Mouse (Mus musculus) embryonic facial prominence, embryonic 13.5 days (tissue): ENCODE results near the gene Gpnmb. TPM values are rescaled to one million over a fixed set of nuclear protein-coding genes. Genes with fewer than 3 reads are reported as not detected.

Experiments
- ATAC-seq: fragments of 200-750 bp; cut with Nextera tagmentation; 2 replicates; pipeline ENCODE4 v1.8.0; 2017; ENCODE audit warnings: low read depth; ENCODE audit not compliant: insufficient number of reproducible peaks, insufficient read depth, low FRiP score, low TSS enrichment
- H3K27ac ChIP-seq: fragments of 300-500 bp; sonication (generic); 2 replicates; pipeline ENCODE4 v1.5.1; 2015; ENCODE audit warnings: moderate library complexity, mild to moderate bottlenecking, inconsistent platforms
- H3K27me3 ChIP-seq: fragments of 300-500 bp; sonication (generic); 2 replicates; pipeline ENCODE4 v1.6.1; 2015; ENCODE audit warnings: mild to moderate bottlenecking, inconsistent platforms
- H3K36me3 ChIP-seq: fragments of 300-500 bp; sonication (generic); 2 replicates; pipeline ENCODE4 v1.6.1; 2015; ENCODE audit warnings: mild to moderate bottlenecking, inconsistent platforms
- H3K4me1 ChIP-seq: fragments of 300-500 bp; sonication (generic); 2 replicates; pipeline ENCODE4 v1.6.1; 2015; ENCODE audit warnings: inconsistent platforms
- H3K4me2 ChIP-seq: fragments of 300-500 bp; sonication (generic); 2 replicates; pipeline ENCODE4 v1.6.1; 2015; ENCODE audit warnings: moderate library complexity, mild to moderate bottlenecking, inconsistent platforms
- H3K4me3 ChIP-seq: fragments of 300-500 bp; sonication (generic); 2 replicates; pipeline ENCODE4 v1.5.1; 2015; ENCODE audit warnings: mild to moderate bottlenecking, inconsistent platforms
- H3K9ac ChIP-seq: fragments of 300-500 bp; sonication (generic); 2 replicates; pipeline ENCODE4 v1.6.1; 2015; ENCODE audit warnings: mild to moderate bottlenecking, inconsistent platforms
- H3K9me3 ChIP-seq: fragments of 300-500 bp; sonication (generic); 2 replicates; pipeline ENCODE4 v1.6.1; 2016; ENCODE audit warnings: inconsistent platforms
- WGBS: fragments of 180-500 bp; shearing (Covaris S2); methylation state at CpG from one replicate; pipeline ENCODE4 v1.1.7; 2015; ENCODE audit warnings: mixed read lengths; 5-methylcytosine and 5-hydroxymethylcytosine counted together
- polyA plus RNA-seq: library from polyadenylated mRNA; unstranded; fragments of >200 nt; fragmentation: Nextera tagmentation; extraction: Ambion mirVana; gene quantifications from 2 replicates; pipeline ENCODE4 v1.2.1, GENCODE M21; 2015

Gene Gpnmb
- polyA plus RNA-seq, 1 experiment from 2014 or later: 1.4 TPM

DNA sequence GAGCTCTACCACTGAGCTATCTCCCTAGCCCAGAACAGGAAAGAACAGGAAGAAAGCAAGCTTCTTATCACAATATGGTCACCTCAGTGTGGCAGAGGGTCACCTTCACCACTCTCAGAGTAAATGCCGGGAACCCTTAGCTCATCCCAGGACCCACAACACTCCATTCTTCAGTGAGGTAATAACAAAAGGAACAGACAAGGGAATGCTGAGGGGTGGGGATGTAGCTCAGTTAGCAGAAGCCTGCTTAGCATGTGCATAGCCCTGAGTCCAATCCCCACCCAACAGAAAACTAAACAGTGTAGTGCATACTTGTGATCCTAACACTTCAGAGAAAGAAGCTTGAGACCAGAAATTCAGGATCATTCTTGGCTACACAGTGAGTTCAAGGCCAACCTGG lies 62.7 kb downstream of the Gpnmb start:
- Histone ChIP-seq H3K9me3 (no peaks in the 10 kb centered on the region), H3K4me1 (peaks cover 18% of the 10 kb centered on the region), H3K9ac (no peak overlapping the region), H3K27ac (no peak overlapping the region), H3K4me2 (no peak overlapping the region), H3K36me3 (peaks cover 62% of the 10 kb centered on the region), H3K27me3 (no peaks in the 10 kb centered on the region), H3K4me3 (no peak overlapping the region)
- ATAC-seq: no peak
- WGBS: 89% methylated on average over 1 of the region's 1 CpGs

DNA sequence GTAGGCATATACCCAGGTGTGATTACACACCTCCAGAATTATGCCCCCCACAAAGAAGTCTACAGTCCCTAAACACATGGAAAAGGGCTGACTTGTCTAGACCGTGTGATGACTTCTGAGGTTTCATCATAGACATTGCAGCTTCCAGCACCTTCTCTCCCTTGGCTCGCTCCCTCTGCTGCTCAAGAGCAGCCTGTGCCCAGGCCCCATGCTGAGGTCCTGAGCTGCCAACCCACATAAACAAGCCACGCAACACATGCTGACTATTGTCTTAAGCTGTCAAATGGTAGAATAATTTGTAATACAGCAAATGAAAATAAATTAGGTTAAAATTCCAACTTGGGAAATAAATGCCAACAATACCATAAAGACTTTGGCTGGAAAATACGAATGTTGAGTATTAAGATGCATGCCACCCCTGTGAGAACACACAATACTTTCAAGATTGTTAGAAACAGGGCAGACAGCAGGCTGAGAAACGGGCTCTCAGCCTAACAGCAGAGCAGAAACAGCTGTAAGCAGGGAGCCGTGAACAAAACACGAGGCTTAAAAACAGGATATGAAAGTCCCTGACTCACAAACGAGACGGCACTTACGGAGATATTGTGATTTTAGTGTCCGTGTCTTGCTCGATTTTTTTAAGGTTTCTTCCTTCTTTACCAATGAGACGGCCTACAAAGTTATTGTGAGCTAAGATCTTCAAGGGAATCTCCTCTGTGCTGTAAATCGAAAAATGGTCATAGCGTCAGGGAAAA lies 70.6 kb downstream of the Gpnmb start:
- Histone ChIP-seq H3K27me3 (no peaks in the 10 kb centered on the region), H3K4me3 (no peak overlapping the region), H3K9me3 (no peaks in the 10 kb centered on the region), H3K36me3 (peaks cover 82% of the 10 kb centered on the region), H3K4me1 (0 out of 2 replicates have a peak, but pooled peaks cover 6% of the 10 kb centered on the region), H3K27ac (no peak overlapping the region), H3K4me2 (no peak overlapping the region), H3K9ac (no peak overlapping the region)
- 88% methylated on average over 15 of the region's 15 CpGs for WGBS
- ATAC-seq: no peak

DNA sequence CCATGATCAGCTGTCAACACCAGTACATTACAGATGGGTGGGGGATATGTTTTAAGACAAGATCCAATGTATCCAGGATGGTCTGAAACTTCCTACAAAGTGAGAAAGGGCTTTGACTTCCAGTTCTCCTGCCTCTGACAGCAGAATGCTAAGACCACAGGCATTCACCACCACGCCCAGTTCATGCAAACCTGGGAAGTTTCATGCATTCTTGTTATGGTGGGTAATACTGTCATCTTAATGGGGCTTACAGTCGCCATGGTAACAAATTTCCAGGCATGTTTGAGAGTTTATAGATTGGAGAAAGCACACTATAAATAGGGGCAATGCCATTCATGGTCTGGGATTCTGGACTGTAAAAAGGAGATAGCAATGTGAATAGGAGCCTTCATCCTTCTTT lies 72.8 kb downstream of the Gpnmb start:
- Histone ChIP-seq H3K4me3 (no peak overlapping the region), H3K27ac (no peak overlapping the region), H3K9me3 (no peaks in the 10 kb centered on the region), H3K4me1 (peaks cover 10% of the 10 kb centered on the region; the same call in 1 of the 2 replicates), H3K27me3 (no peaks in the 10 kb centered on the region), H3K4me2 (no peak overlapping the region), H3K36me3 (peaks cover 64% of the 10 kb centered on the region), H3K9ac (no peak overlapping the region)
- 74% methylated on average over 2 of the region's 2 CpGs for WGBS
- no peak for ATAC-seq

DNA sequence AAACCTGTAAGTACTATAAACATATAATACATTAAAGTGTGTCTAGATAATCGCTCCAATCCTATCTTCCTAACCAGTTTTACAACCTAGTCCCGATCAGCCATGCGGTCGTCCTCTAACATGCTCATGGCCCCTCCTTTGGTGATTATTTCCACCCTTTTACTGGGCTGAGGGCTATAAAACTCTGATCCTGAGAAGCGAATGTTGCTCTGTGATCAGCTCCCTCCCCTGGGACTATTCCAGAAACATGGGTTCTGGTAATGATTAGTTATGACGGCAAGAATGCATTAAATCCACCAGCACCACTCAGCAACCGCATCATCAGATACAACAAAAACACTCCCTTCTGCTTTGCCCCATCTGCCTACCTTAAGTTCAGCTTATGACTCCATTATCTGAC lies 77.5 kb downstream of the Gpnmb start:
- peaks cover 56% of the 10 kb centered on the region for H3K36me3 ChIP-seq
- H3K27me3 ChIP-seq: no peaks in the 10 kb centered on the region
- WGBS: 50% methylated on average over 7 of the region's 7 CpGs
- H3K4me1 ChIP-seq: peaks cover 14% of the 10 kb centered on the region; the same call in 1 of the 2 replicates
- H3K9ac ChIP-seq: no peak overlapping the region
- no peak overlapping the region for H3K4me3 ChIP-seq
- no peak overlapping the region for H3K27ac ChIP-seq
- H3K9me3 ChIP-seq: no peaks in the 10 kb centered on the region
- no peak overlapping the region for H3K4me2 ChIP-seq
- ATAC-seq: no peak

DNA sequence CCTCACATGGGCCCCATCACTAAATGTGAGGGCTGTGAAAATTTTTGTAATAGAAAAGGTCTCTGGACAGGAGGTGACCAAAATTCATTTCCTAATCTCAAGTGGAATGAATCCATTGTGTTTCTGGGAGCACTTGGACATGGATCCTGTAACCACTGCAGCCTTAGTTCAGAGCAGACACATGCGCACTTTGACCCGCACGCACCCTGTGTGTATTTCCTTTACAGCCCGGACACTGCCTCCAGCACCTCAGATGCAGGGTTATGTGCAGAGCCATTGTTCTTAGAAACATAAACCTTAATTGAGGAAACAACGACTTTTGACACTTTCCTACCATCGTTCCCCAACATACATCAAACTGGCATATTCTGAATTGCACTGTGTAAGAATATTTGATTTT lies 78.1 kb downstream of the Gpnmb start:
- peaks cover 50% of the 10 kb centered on the region for H3K36me3 ChIP-seq
- no peaks in the 10 kb centered on the region for H3K9me3 ChIP-seq
- no peak overlapping the region for H3K4me3 ChIP-seq
- H3K4me2 ChIP-seq: no peak overlapping the region
- no peaks in the 10 kb centered on the region for H3K27me3 ChIP-seq
- H3K9ac ChIP-seq: no peak overlapping the region
- no peak for ATAC-seq
- 83% methylated on average over 6 of the region's 6 CpGs for WGBS
- H3K4me1 ChIP-seq: peaks cover 13% of the 10 kb centered on the region
- no peak overlapping the region for H3K27ac ChIP-seq

DNA sequence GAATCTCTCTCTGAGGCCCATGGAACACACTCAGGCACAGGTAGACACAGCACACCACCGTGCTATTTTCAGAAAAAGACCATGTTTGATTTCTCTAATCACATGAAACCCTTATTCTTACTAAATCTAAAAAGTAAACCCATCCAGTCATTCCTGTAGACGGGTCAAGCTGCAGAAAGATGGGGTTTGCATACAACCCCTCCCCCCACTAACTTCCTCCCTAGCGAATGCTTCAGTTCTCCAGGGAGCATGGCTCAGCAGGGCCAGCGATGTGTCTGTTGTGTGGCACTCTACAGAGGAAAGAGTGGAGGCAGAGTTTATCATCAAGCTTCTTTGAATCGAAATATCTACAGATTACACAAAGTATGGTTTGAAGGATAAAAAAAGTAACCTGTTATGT lies 79.2 kb downstream of the Gpnmb start:
- no peaks in the 10 kb centered on the region for H3K9me3 ChIP-seq
- H3K4me1 ChIP-seq: peaks cover 19% of the 10 kb centered on the region
- peaks cover 49% of the 10 kb centered on the region for H3K36me3 ChIP-seq
- H3K27ac ChIP-seq: no peak overlapping the region
- H3K27me3 ChIP-seq: no peaks in the 10 kb centered on the region
- 75% methylated on average over 5 of the region's 5 CpGs for WGBS
- H3K4me2 ChIP-seq: no peak overlapping the region
- H3K4me3 ChIP-seq: no peak overlapping the region
- ATAC-seq: no peak
- H3K9ac ChIP-seq: no peak overlapping the region

DNA sequence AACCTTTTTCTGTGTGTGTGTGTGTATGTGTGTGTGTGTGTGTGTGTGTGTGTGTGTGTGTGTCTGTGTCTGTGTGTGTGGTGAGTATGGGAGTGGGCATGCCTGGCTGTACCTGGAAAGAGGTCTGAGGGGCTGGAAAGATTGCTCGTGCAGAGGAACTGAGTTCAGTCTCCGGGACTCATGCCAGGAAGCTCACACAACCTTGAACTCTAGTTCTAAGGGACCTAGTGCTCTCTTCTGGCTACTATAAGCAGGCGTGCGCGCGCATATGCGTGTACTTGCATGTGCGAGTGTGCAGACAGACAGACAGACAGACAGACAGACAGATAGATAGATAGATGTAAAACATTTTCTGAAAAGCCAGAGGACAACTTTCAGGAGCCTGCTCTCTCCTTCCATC lies 79.9 kb downstream of the Gpnmb start:
- 93% methylated on average over 8 of the region's 8 CpGs for WGBS
- Histone ChIP-seq H3K4me3 (no peak overlapping the region), H3K9ac (no peak overlapping the region), H3K27ac (no peak overlapping the region), H3K36me3 (peaks cover 43% of the 10 kb centered on the region), H3K27me3 (no peaks in the 10 kb centered on the region), H3K4me2 (no peak overlapping the region), H3K4me1 (peaks cover 19% of the 10 kb centered on the region), H3K9me3 (no peaks in the 10 kb centered on the region)
- ATAC-seq: no peak

DNA sequence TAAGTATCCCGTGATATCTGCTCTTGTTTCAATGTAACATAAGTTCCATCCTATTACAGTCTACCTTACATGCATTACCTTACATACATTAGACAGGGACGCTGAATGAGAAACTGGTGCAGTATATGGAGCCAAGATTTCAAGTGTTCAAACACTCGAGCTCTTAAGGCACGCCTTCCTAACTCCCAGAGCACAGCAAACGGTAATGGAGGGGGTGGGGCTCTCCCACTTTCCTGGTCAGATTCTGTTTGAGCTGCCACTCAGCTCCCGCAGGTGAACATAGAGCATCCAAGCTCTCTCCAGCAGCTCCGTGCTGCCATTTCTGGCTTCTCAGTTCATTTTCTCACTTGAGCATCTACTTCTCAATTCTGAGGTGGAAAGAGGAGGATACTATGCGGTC lies 82.1 kb downstream of the Gpnmb start:
- no peak overlapping the region for H3K4me2 ChIP-seq
- peaks cover 42% of the 10 kb centered on the region for H3K36me3 ChIP-seq
- no peak overlapping the region for H3K9ac ChIP-seq
- no peak for ATAC-seq
- no peak overlapping the region for H3K27ac ChIP-seq
- peaks cover 19% of the 10 kb centered on the region for H3K4me1 ChIP-seq
- no peak overlapping the region for H3K4me3 ChIP-seq
- 77% methylated on average over 8 of the region's 8 CpGs for WGBS
- no peaks in the 10 kb centered on the region for H3K9me3 ChIP-seq
- no peaks in the 10 kb centered on the region for H3K27me3 ChIP-seq

DNA sequence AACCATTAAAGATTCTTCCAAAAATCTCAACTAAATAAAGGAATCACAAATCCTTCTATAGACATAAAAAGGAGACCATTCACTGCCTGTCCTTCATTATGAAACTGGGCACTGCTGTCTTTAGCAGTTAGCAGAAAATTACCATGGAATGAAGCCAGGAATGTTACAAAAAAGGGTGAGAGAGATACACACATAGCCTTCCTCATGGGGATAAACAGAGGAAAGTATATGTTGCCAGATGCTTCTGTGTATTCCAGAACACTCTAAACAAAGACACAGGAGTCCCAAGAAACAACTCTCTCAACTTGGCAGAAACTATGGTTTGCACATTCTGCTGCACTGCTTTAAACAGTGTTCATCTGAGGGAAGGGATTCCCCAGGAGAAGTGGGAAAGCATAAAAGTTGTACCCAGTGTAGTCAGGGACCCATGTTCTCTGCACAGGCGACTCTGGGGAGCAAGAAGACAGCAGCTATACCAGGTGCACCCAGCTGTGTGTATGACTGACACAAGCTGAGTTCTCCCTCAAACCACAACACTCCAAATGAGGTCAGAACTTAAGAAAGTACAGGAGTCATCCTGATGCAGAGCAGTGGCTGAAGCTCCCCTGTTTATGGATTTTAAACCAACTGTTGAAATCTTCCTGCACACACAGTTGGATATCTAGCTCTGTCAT lies 83.3 kb downstream of the Gpnmb start:
- ATAC-seq: no peak
- H3K4me1 ChIP-seq: peaks cover 11% of the 10 kb centered on the region; the same call in 1 of the 2 replicates
- no peak overlapping the region for H3K9ac ChIP-seq
- no peaks in the 10 kb centered on the region for H3K9me3 ChIP-seq
- H3K27me3 ChIP-seq: no peaks in the 10 kb centered on the region
- H3K4me2 ChIP-seq: no peak overlapping the region
- peaks cover 38% of the 10 kb centered on the region for H3K36me3 ChIP-seq
- H3K4me3 ChIP-seq: no peak overlapping the region
- WGBS: 87% methylated on average over 1 of the region's 1 CpGs
- H3K27ac ChIP-seq: no peak overlapping the region

DNA sequence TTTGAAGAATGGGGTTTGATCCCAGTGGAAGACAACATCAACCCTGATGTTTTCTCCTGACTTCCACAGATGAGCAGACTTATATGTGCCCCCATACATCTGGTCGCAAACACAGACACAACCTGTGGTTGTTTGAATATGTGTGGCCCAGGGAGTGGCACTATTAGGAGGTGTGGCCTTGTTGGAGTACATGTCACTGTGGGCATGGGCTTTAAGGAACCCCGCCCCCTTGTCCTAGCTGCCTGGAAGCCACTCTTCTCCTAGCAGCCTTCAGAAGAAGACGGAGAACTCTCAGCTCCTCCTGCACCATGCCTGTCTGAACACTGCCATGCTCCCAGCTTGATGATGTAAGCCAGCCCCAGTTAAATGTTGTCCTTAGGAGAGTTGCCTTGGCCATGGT lies 84.0 kb downstream of the Gpnmb start:
- Histone ChIP-seq H3K9me3 (no peaks in the 10 kb centered on the region), H3K4me1 (peaks cover 11% of the 10 kb centered on the region; the same call in 1 of the 2 replicates), H3K9ac (no peak overlapping the region), H3K27me3 (no peaks in the 10 kb centered on the region), H3K27ac (no peak overlapping the region), H3K4me3 (no peak overlapping the region), H3K36me3 (peaks cover 37% of the 10 kb centered on the region), H3K4me2 (no peak overlapping the region)
- 92% methylated on average over 3 of the region's 3 CpGs for WGBS
- no peak for ATAC-seq
